Mouse (Mus musculus) forelimb bud, embryonic 11.5 days (tissue): ENCODE measurements at regions not wholly inside any gene's neighbourhood (a gene's known extent, or its start where the extent isn't known, plus 50 kb on each side); places are given as distances from the start of the nearest gene placed in this dataset.

Experiments
- DNase-seq: peaks from one replicate; pipeline ENCODE4 v3.0.0-alpha.2; 2012; ENCODE audit warnings: low read depth, low spot score

DNA sequence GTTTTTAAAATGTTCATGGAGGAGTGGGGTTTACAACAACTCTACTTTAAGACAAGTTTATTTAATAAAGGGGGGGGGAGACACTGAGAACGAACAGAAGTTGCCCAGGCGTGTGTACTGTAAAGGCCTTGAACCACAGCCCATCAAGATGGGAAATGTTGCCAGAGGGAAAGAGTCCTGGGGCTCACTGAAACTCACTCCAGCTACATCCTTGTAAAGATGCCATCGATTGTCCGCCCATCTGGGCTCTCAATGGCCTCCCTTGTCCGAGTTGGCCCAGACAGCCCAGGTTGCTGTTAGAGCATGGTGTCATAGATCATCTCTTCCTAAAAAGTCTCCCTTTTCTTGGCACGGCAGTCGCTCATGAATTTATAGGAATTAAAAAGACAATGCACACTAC is 462.7 kb upstream of the Gm19410 start:
- DNase-seq: no peak

DNA sequence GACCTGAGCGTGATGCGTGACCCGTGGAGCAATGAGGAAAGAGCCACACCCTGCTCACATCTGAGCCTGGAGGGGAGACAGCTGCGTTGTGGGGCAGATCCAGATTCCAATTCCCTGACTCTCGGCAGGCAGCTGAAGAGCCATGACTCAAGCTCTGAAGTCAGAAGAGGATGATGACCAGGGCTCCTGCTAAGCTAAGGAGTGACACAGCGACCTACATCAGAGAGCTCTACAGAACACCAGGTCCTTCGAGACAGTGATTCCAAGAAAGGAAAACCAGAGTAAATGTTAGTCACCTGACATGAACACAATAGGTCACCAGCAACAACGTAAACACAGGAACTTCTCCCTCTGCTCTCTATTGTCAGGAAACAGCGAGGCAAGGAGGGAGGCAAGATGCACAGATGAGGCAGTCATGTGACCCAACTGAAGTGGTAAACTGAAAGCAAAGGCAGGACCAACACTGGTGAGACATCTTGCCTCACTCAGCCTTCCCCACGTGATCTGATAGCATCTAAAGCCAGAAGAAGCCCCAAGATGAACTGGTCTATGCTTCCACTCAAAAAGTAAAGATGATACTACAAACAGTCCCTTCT is 444.2 kb upstream of the Gm19410 start:
- no peak for DNase-seq

DNA sequence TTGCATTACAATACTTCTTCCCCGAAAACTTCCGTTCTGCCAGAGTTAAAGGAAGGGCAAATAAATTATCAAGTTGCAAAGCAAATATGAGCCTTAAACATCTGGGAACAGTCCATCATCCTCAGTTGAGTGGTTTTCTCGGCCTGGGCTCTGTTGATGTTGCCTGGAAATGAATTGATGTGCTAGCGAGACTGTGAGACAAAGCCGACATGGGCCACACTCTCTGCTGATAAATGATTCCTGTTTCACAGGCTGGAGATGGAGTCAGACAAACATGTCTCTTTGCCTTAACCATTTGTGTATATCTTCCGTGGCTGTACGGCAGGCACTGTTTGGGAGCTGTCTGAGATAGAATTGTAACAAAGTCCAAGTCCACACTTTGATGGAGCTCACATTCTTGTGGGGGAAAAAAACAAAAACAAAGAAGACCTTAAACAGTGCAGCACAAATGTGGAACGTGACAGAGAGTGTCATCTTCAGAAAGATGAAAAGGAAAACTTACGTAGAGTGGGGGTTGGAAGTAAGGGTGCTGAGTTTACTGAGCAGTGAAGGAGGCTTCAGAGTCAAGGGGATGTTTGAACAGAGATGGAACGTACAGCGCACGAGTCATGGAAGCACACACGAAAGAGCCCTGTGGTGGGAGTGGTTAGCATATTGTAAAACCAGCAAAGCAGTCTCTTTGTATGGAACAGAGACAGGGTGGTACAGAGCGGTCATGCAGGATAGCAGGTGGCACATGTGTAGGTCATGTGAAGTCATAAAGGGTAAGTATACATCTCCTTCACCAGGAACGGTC is 442.2 kb upstream of the Gm19410 start:
- no peak for DNase-seq
